Mouse (Mus musculus) spleen, adult 2 months (tissue): ENCODE measurements around the gene Rnaseh2a.

Experiments used
- CTCF ChIP-seq: fragments of 200-500 bp; IDR thresholded peaks from 2 replicates; pipeline ENCODE4 v1.5.1; 2011; ENCODE audit warnings: mild to moderate bottlenecking, inconsistent platforms; ENCODE audit not compliant: insufficient read depth, insufficient read length, insufficient replicate concordance; ENCODE audit errors: extremely low read depth
- POLR2A ChIP-seq: fragments of 200-500 bp; IDR thresholded peaks from 2 replicates; pipeline ENCODE4 v1.6.1; 2011; ENCODE audit warnings: low read depth, low read length, inconsistent platforms

DNA sequence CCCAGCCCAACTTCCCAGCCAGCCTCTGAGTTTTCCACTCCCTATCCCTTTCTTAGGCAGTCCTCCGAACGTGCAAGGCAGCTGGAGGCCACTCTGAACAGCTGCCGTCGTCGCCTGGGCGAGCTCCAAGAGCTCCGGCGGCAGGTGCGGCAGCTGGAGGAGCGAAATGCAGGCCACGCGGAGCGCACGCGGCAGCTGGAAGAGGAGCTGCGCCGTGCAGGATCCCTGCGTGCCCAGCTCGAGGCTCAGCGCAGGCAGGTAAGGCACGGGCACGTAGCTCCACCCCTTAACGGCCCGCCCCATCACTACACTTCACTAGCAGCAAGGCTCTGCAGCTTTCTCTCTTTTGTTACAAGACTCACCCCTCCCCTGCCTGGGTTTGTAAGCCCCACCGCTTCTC is 26.1 kb upstream of the Rnaseh2a start:
- TF ChIP-seq CTCF (no peak), POLR2A (no peak)
